Mouse (Mus musculus): Measurements from ENCODE around the gene Ccm2. TPM values are rescaled to one million over a fixed set of nuclear protein-coding genes. Genes with fewer than 3 reads are reported as not detected.
"Not testable (repeated sequence)": the region's sequence is repeated elsewhere in the genome, so short reads cannot be mapped to it uniquely, and the experiment has no call there.

Ccm2 gene
- polyA plus RNA-seq, 1 experiment from 2014 or later, result 90.8 TPM

DNA sequence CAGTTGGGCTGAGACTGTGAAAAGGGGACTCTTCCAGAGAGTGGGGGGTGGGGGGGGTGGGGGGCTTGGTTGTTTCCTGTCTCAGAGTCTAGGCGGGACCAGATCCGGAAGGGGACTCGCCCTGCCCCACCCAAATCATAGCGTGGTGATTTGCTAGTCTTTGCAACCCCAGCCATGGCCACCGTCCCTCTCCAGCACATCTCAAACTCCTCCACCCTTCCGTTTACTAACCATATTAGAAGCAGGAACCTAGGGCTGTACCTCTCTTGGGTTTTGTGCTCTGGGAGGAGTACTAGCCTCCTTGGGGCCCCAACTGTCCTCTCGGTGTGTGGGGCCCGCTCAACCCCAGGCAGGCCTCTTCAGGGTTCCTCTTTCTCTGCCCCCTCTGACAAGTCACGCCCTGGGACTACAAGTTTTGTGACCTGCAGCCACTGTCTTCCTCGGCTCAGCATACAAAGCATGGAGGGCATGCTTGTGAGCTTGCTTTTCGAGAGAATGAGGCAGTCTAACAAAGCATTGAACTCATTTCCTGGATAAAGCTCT is 27.1 kb upstream of the Ccm2 start:
- no peaks in the 10 kb centered on the region for H3K9me3 ChIP-seq (ENCODE audit: control insufficient read depth, low read length)
- peaks cover under 1% of the 10 kb centered on the region for H3K36me3 ChIP-seq (ENCODE audit: control insufficient read depth, insufficient read depth, low read length)
- H3K27ac ChIP-seq (ENCODE audit: low read depth, low read length), result no peak overlapping the region
- DNase-seq (ENCODE audit: low spot score) (no peak), ATAC-seq (replicated peaks; ENCODE audit: low FRiP score) (no peak)
- H3K4me3 ChIP-seq (ENCODE audit: low read depth, low read length), result no peak overlapping the region
- WGBS, result 76% methylated on average over 11 of the region's 11 CpGs
- H3K4me2 ChIP-seq (ENCODE audit: low read depth, low read length, severe bottlenecking), result no peak overlapping the region
- H3K9ac ChIP-seq (ENCODE audit: low read length), result no peak overlapping the region
- H3K27me3 ChIP-seq (ENCODE audit: control insufficient read depth, insufficient read depth, low read length), result no peaks in the 10 kb centered on the region
- no peaks in the 10 kb centered on the region for H3K4me1 ChIP-seq (replicated peaks; ENCODE audit: control insufficient read depth, insufficient read depth, low read length)

DNA sequence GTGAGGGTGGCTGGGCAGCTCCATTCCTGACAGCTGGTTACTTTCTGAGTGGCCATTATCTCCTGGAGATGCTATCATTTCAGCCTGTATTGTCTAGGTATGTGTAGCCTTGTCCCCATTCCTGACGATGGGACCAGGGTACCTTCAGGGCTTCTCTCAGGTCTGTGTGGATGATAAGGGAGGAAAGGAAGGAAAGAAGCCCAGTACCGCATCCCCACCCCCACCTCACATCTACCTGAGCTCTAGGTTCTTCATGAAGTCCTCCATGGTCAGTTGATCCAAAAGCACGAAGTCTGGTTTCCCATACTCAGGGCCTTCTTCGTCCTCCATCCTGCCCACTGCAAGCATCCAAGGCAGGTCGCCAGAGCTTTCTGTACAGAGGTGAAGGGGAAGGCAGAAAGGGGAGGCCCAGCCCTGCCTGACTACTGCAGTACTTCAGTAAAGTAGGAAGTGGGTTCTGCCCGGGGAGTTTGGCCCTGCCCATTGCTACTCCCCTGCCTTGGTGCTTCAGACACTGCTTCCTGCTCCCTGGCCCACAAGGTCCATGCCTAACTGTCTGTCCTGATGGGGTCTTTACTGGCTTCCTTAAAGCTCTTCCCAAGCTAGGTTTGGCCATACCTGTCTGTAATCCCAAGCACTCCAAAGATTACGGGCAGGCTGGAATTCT is 26.0 kb upstream of the Ccm2 start, which contains the start of gene Myo1g:
Gene Myo1g (minus strand): TSS at position 459 of the 667 bp plus-strand sequence.
- no peaks in the 10 kb centered on the region for H3K27me3 ChIP-seq (ENCODE audit: control insufficient read depth, insufficient read depth, low read length)
- ATAC-seq (replicated peaks; ENCODE audit: low FRiP score), result no peak
- WGBS, result 76% methylated on average over 7 of the region's 7 CpGs

DNA sequence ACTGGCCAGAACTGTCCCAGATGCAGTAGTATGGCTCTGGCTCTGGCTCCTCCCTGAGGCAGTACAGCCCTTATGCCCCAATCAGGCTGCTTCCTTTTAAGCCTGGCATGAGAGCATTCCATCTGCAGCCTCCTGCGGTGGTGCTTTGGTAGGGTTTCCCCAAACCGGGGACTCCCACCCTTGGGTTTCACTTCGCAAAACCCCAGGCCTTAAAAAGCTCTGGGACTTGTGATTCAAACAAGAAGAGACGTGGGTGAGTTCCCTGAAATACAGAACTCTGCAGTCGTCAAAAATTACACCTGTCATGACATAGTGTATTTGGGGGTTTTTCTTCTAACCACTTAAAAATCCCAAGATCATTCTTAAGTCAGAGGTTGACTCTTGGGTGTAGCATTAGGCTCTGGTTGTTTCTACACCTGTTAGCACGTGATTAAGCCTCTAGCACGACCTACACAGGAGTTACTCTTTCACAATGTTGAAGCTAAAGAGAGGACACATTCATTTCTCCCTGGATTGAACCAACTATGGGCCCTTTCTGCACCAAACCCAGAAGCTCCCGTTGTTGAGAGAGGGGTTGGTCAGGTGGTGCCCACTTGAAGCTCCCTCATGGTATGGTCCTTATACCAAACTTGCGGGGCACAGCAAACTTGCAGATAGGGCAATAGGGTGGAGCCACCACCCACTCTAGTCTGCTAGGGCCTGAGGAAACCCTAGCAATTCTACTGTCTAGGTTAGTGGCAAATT is 23.7 kb upstream of the Ccm2 start:
- no peak overlapping the region for H3K4me2 ChIP-seq (ENCODE audit: low read depth, low read length, severe bottlenecking)
- peaks cover 11% of the 10 kb centered on the region for H3K36me3 ChIP-seq (ENCODE audit: control insufficient read depth, insufficient read depth, low read length)
- 80% methylated on average over 9 of the region's 9 CpGs for WGBS
- no peaks in the 10 kb centered on the region for H3K9me3 ChIP-seq (ENCODE audit: control insufficient read depth, low read length)
- ATAC-seq (replicated peaks; ENCODE audit: low FRiP score) (no peak), DNase-seq (ENCODE audit: low spot score) (no peak)
- no peak overlapping the region for H3K9ac ChIP-seq (ENCODE audit: low read length)
- H3K27ac ChIP-seq (ENCODE audit: low read depth, low read length), result no peak overlapping the region
- H3K4me1 ChIP-seq (replicated peaks; ENCODE audit: control insufficient read depth, insufficient read depth, low read length), result peaks cover 4% of the 10 kb centered on the region; the same call in 1 of the 2 replicates
- H3K27me3 ChIP-seq (ENCODE audit: control insufficient read depth, insufficient read depth, low read length), result no peaks in the 10 kb centered on the region
- no peak overlapping the region for H3K4me3 ChIP-seq (ENCODE audit: low read depth, low read length)

More for the DNA sequence above, 26.0 kb upstream of the Ccm2 start, which contains the start of gene Myo1g:
- Histone ChIP-seq H3K27ac (ENCODE audit: low read depth, low read length) (no peak within 1 kb of the TSS), H3K9ac (ENCODE audit: low read length) (no peak within 1 kb of the TSS), H3K36me3 (ENCODE audit: control insufficient read depth, insufficient read depth, low read length) (peaks cover 8% of the 10 kb centered on the region), H3K4me2 (ENCODE audit: low read depth, low read length, severe bottlenecking) (no peak within 1 kb of the TSS), H3K4me3 (ENCODE audit: low read depth, low read length) (no peak within 1 kb of the TSS), H3K4me1 (replicated peaks; ENCODE audit: control insufficient read depth, insufficient read depth, low read length) (peaks cover 2% of the 10 kb centered on the region; the same call in 1 of the 2 replicates), H3K9me3 (ENCODE audit: control insufficient read depth, low read length) (no peaks in the 10 kb centered on the region)
- DNase-seq (ENCODE audit: low spot score), result no peak

DNA sequence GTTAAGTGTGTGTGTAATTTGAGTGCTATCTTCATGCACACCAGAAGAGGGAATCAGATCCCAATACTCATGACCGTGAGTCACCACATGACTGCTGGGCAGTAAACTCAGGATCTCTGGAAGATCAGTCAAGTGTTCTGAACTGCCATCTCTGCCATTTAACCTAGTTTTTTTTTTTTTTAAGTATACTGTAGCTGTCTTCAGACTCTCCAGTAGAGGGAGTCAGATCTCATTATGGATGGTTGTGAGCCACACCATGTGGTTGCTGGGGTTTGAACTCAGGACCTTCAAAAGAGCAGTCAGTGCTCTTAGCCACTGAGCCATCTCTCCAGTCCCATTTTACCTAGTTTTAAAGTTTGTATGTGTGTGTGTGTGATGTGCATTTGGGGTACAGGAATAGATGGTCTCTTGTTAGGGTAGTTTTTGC is 23.0 kb upstream of the Ccm2 start:
- Histone ChIP-seq H3K27ac (ENCODE audit: low read depth, low read length) (no peak overlapping the region), H3K4me1 (replicated peaks; ENCODE audit: control insufficient read depth, insufficient read depth, low read length) (peaks cover 4% of the 10 kb centered on the region; the same call in 1 of the 2 replicates), H3K27me3 (ENCODE audit: control insufficient read depth, insufficient read depth, low read length) (no peaks in the 10 kb centered on the region), H3K4me3 (ENCODE audit: low read depth, low read length) (no peak overlapping the region), H3K9ac (ENCODE audit: low read length) (no peak overlapping the region), H3K36me3 (ENCODE audit: control insufficient read depth, insufficient read depth, low read length) (peaks cover 11% of the 10 kb centered on the region), H3K4me2 (ENCODE audit: low read depth, low read length, severe bottlenecking) (no peak overlapping the region), H3K9me3 (ENCODE audit: control insufficient read depth, low read length) (no peaks in the 10 kb centered on the region)
- WGBS, result 68% methylated on average over 1 of the region's 1 CpGs
- ATAC-seq (replicated peaks; ENCODE audit: low FRiP score) (no peak), DNase-seq (ENCODE audit: low spot score) (no peak)

DNA sequence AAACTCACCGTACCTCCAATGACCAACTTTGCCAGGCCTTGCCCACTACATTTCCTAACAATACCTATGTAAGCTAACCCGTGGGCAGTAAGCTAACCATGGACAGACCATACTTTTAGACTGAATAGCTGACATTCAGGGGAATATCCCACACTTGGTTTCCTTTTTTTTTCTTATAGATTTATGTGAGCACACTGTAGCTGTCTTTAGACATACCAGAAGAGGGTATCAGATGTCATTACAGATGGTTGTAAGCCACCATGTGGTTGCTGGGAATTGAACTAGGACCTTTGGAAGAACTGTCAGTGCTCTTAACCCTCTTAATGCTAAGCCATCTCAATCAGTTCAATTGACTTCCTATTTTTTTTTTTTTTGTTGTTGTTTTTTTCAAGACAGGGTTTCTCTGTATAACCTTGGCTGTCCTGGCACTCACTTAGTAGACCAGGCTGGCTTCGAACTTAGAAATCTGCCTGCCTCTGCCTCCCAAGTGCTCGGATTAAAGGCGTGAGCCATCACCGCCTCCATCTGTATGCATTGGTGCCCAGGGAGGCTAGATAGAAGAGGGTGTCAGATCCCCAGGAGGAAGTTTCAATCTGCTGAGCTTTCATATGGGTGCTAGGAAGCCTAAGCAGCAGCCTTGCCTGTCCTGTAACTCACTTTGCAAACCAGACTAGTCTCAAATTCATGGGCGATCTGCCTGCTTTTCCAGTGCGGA is 22.4 kb upstream of the Ccm2 start:
- no peak overlapping the region for H3K27ac ChIP-seq (ENCODE audit: low read depth, low read length)
- no peak overlapping the region for H3K4me2 ChIP-seq (ENCODE audit: low read depth, low read length, severe bottlenecking)
- no peak for ATAC-seq (replicated peaks; ENCODE audit: low FRiP score)
- H3K4me3 ChIP-seq (ENCODE audit: low read depth, low read length), result no peak overlapping the region
- peaks cover 11% of the 10 kb centered on the region for H3K36me3 ChIP-seq (ENCODE audit: control insufficient read depth, insufficient read depth, low read length)
- H3K9ac ChIP-seq (ENCODE audit: low read length), result no peak overlapping the region
- no peak for DNase-seq (ENCODE audit: low spot score)
- H3K9me3 ChIP-seq (ENCODE audit: control insufficient read depth, low read length), result no peaks in the 10 kb centered on the region
- no peaks in the 10 kb centered on the region for H3K27me3 ChIP-seq (ENCODE audit: control insufficient read depth, insufficient read depth, low read length)
- WGBS, result 88% methylated on average over 8 of the region's 8 CpGs
- peaks cover 4% of the 10 kb centered on the region; the same call in 1 of the 2 replicates for H3K4me1 ChIP-seq (replicated peaks; ENCODE audit: control insufficient read depth, insufficient read depth, low read length)

DNA sequence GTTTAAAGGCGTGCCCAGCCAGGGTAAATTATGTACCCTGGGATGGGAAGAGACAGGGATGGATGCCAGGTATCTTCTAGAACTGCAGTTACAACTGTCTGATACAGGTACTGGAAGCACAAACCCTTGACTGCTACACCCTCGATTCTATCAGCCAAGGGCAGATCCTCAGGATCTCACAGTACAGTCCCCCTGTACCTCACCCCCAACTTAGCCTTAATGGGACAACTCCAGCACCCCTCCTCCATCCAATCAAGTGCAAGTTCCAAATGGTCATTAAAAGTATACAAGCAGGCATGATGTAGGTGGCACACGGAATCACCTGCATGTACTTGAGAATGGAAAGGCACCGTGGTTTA is 21.8 kb upstream of the Ccm2 start:
- H3K4me3 ChIP-seq (ENCODE audit: low read depth, low read length), result no peak overlapping the region

DNA sequence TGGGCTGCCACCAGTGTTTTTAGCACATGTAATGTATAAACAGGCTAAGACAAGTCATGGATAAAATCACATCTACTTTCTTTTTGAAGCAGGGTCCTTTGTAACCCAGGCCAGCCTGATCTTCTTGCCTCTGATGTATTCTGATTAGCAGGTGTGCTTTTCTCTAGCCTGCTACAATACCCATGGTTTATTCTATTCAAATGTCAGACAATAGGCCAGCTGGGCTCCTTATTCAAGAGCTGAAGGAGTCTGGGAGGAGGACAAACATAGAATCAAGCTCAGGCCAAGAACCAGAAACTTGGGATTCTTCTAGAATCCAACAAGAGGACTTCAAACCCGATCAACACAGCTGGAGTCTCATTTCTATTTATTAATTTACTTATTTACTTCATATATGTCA is 21.4 kb upstream of the Ccm2 start:
- Histone ChIP-seq H3K27ac (ENCODE audit: low read depth, low read length) (no peak overlapping the region), H3K4me1 (replicated peaks; ENCODE audit: control insufficient read depth, insufficient read depth, low read length) (peaks cover 4% of the 10 kb centered on the region; the same call in 1 of the 2 replicates), H3K4me3 (ENCODE audit: low read depth, low read length) (no peak overlapping the region), H3K9me3 (ENCODE audit: control insufficient read depth, low read length) (no peaks in the 10 kb centered on the region), H3K27me3 (ENCODE audit: control insufficient read depth, insufficient read depth, low read length) (no peaks in the 10 kb centered on the region), H3K9ac (ENCODE audit: low read length) (no peak overlapping the region), H3K36me3 (ENCODE audit: control insufficient read depth, insufficient read depth, low read length) (peaks cover 11% of the 10 kb centered on the region), H3K4me2 (ENCODE audit: low read depth, low read length, severe bottlenecking) (no peak overlapping the region)
- ATAC-seq (replicated peaks; ENCODE audit: low FRiP score) (no peak), DNase-seq (ENCODE audit: low spot score) (no peak)
- WGBS, result 66% methylated on average over 1 of the region's 1 CpGs

More for the DNA sequence above, 21.8 kb upstream of the Ccm2 start:
- WGBS, result 89% methylated on average over 4 of the region's 4 CpGs
- no peaks in the 10 kb centered on the region for H3K27me3 ChIP-seq (ENCODE audit: control insufficient read depth, insufficient read depth, low read length)
- no peak overlapping the region for H3K27ac ChIP-seq (ENCODE audit: low read depth, low read length)
- H3K9me3 ChIP-seq (ENCODE audit: control insufficient read depth, low read length), result no peaks in the 10 kb centered on the region
- ATAC-seq (replicated peaks; ENCODE audit: low FRiP score), result no peak
- no peak for DNase-seq (ENCODE audit: low spot score)
- peaks cover 11% of the 10 kb centered on the region for H3K36me3 ChIP-seq (ENCODE audit: control insufficient read depth, insufficient read depth, low read length)
- no peak overlapping the region for H3K9ac ChIP-seq (ENCODE audit: low read length)
- no peak overlapping the region for H3K4me2 ChIP-seq (ENCODE audit: low read depth, low read length, severe bottlenecking)
- H3K4me1 ChIP-seq (replicated peaks; ENCODE audit: control insufficient read depth, insufficient read depth, low read length), result peaks cover 4% of the 10 kb centered on the region; the same call in 1 of the 2 replicates

DNA sequence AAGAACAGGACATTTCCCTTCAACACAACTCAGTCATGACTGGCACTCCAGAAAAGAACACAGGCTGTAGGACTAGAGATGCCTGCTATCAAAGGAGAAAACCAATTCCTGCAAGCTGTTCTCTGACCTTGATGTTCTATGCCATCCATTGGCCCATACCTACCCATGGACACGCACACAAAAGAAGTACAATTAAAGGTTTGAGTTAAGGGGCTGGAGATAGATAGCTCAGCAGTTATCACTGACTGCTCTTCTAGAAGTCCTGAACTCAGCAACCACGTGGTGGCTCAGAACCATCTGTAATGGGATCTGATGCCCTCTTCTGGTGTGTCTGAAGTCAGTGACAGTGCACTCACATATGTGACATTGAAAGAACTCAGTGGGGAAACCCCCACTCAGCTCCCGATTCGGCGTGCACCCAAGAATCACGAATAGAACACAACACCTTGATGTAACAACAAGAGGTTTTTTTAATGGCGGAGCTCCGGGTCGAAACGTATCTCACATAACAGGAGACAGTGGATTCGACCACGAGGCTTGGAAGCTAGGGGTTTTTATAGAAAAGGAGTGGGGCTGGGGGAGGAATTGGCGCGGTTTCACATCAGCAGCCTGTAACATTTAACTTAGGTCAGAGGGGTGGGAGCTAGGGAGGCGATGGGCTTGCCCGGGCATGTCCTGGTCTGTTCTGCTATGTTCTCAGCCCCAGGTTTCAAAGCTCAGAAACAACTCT is 20.0 kb upstream of the Ccm2 start:
- 78% methylated on average over 11 of the region's 16 CpGs for WGBS
- not testable (repeated sequence) for H3K27me3 ChIP-seq (ENCODE audit: control insufficient read depth, insufficient read depth, low read length); ATAC-seq (replicated peaks; ENCODE audit: low FRiP score); DNase-seq (ENCODE audit: low spot score); H3K4me1 ChIP-seq (replicated peaks; ENCODE audit: control insufficient read depth, insufficient read depth, low read length); H3K9me3 ChIP-seq (ENCODE audit: control insufficient read depth, low read length); H3K27ac ChIP-seq (ENCODE audit: low read depth, low read length)
- Histone ChIP-seq H3K36me3 (ENCODE audit: control insufficient read depth, insufficient read depth, low read length) (peaks cover 11% of the 10 kb centered on the region), H3K9ac (ENCODE audit: low read length) (peak overlapping the region; percentile 78; the same call in 1 of the 2 replicates), H3K4me3 (ENCODE audit: low read depth, low read length) (peak overlapping the region; percentile 70), H3K4me2 (ENCODE audit: low read depth, low read length, severe bottlenecking) (peak overlapping the region; percentile 88)
